Mouse (Mus musculus) heart, adult 8-10 months (tissue): ENCODE data around the gene Ift27. TPM values are rescaled to one million over a fixed set of nuclear protein-coding genes. Genes with fewer than 3 reads are reported as not detected.

Experiments used
- total RNA-seq, 4 experiments: library from RNA; stranded (reverse); gene quantifications; 2 replicates each; pipeline ENCODE4 v1.2.4; 2022

The Ift27 gene
- total RNA-seq, 4 experiments from 2014 or later: 10.5 to 14.1 (median 10.9) TPM

Other genes with a start within 250 kb of the Ift27 start
- 100 to 1,000 TPM; 303 to 339 (median 309) TPM for gene Txn2, start 245.1 kb downstream of the Ift27 start, total RNA-seq
- gene Foxred2, start 217.4 kb downstream of the Ift27 start, total RNA-seq: under 1 TPM; 0.27 to 0.53 (median 0.39) TPM
- gene Eif3d, start 203.3 kb downstream of the Ift27 start, total RNA-seq: 10 to 100 TPM; 56.3 to 67.2 (median 63.3) TPM
- gene Cacng2, start 54.1 kb downstream of the Ift27 start, total RNA-seq: not detected
- gene Pvalb, start 32.3 kb upstream of the Ift27 start, total RNA-seq: 1 to 10 TPM; 3.6 to 5.9 (median 4.5) TPM
- 1 to 10 TPM; 1.2 to 4.5 (median 1.6) TPM for gene Ncf4, start 70.7 kb upstream of the Ift27 start, total RNA-seq
- 1 to 10 TPM in 1 of 4 experiments, under 1 TPM in 3; 0.30 to 1.5 (median 0.69) TPM for gene Csf2rb2, start 131.6 kb upstream of the Ift27 start, total RNA-seq
- 1 to 10 TPM; 1.2 to 5.3 (median 1.3) TPM for gene Csf2rb, start 151.6 kb upstream of the Ift27 start, total RNA-seq
- gene Tex33, start 221.8 kb upstream of the Ift27 start, total RNA-seq: not detected
- 10 to 100 TPM; 20.3 to 25.0 (median 21.6) TPM for gene Tst, start 231.8 kb upstream of the Ift27 start, total RNA-seq
- 10 to 100 TPM; 42.1 to 52.4 (median 44.2) TPM for gene Mpst, start 232.3 kb upstream of the Ift27 start, total RNA-seq